Mouse (Mus musculus): ENCODE measurements around the gene Rnase13. TPM values are rescaled to one million over a fixed set of nuclear protein-coding genes. Genes with fewer than 3 reads are reported as not detected.

Gene Rnase13
- polyA plus RNA-seq, 1 experiment from 2014 or later, result not detected

- H3K4me1 ChIP-seq, result peaks cover 30% of the 10 kb centered on the region
- no peak overlapping the region for H3K27ac ChIP-seq
- peaks cover 7% of the 10 kb centered on the region for H3K27me3 ChIP-seq (replicated peaks)
- no peak overlapping the region for H3K4me3 ChIP-seq
- WGBS (ENCODE audit: insufficient replicate concordance), result 35% methylated on average over 10 of the region's 10 CpGs
- no peaks in the 10 kb centered on the region for H3K9me3 ChIP-seq (replicated peaks)
- H3K36me3 ChIP-seq, result peaks cover 41% of the 10 kb centered on the region
- no peak overlapping the region for H3K9ac ChIP-seq
- 0 out of 2 replicates have a peak overlapping the region, but pooled peaks have one; percentile 12 for H3K4me2 ChIP-seq
- peak; percentile 44 for ATAC-seq
Observed at GRCm38 (mm10) chr14:51893094-51893794, 29.3 kb downstream of the Rnase13 start.

- H3K4me1 ChIP-seq, result peaks cover 30% of the 10 kb centered on the region
- H3K27ac ChIP-seq, result no peak within 1 kb of the TSS
- peaks cover 50% of the 10 kb centered on the region for H3K36me3 ChIP-seq
- H3K4me3 ChIP-seq, result no peak within 1 kb of the TSS
- H3K9ac ChIP-seq, result no peak within 1 kb of the TSS
- no peaks in the 10 kb centered on the region for H3K9me3 ChIP-seq (replicated peaks)
- ATAC-seq, result no peak
- peaks cover 7% of the 10 kb centered on the region for H3K27me3 ChIP-seq (replicated peaks)
- WGBS (ENCODE audit: insufficient replicate concordance), result 82% methylated on average over 9 of the region's 9 CpGs
- 0 out of 2 replicates have a peak within 1 kb of the TSS, but pooled peaks have one; percentile 12 for H3K4me2 ChIP-seq
Observed at GRCm38 (mm10) chr14:51892191-51892939, 30.2 kb downstream of the Rnase13 start, which contains the start of gene Slc39a2. Gene Slc39a2 (plus strand): TSS chr14:51892889.

- H3K9ac ChIP-seq, result no peak overlapping the region
- H3K4me2 ChIP-seq, result no peak overlapping the region
- WGBS (ENCODE audit: insufficient replicate concordance), result 79% methylated on average over 6 of the region's 6 CpGs
- H3K9me3 ChIP-seq (replicated peaks), result no peaks in the 10 kb centered on the region
- peaks cover 58% of the 10 kb centered on the region for H3K36me3 ChIP-seq
- H3K27me3 ChIP-seq (replicated peaks), result peaks cover 3% of the 10 kb centered on the region
- no peak overlapping the region for H3K4me3 ChIP-seq
- peaks cover 32% of the 10 kb centered on the region for H3K4me1 ChIP-seq
- no peak for ATAC-seq
- no peak overlapping the region for H3K27ac ChIP-seq
Observed at GRCm38 (mm10) chr14:51889833-51890232, 32.7 kb downstream of the Rnase13 start.

DNA sequence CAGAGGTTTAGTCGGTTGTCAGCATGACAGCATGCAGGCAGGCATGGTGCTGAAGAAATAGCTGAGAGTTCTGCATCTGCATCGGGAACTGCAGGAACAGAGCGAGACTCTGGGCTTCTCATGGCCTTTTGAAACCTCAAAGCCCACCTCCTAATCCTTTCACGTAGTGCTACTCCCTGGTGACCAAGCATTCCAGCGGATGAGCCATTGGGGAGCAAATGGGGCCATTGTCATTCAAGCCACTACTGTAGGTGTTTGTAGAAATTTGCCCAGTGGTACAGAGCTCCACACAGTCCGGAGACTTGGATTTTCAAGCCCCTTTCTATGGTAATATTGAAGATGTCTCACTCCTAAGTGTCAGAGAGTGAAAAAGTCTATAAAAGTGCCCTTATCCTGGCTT is 36.5 kb downstream of the Rnase13 start:
- ATAC-seq, result no peak
- no peak overlapping the region for H3K9ac ChIP-seq
- H3K4me2 ChIP-seq, result peak overlapping the region; percentile 90
- no peak overlapping the region for H3K27ac ChIP-seq
- H3K36me3 ChIP-seq, result peaks cover 44% of the 10 kb centered on the region
- H3K4me1 ChIP-seq, result peaks cover 21% of the 10 kb centered on the region
- 77% methylated on average over 6 of the region's 6 CpGs for WGBS (ENCODE audit: insufficient replicate concordance)
- H3K9me3 ChIP-seq (replicated peaks), result no peaks in the 10 kb centered on the region
- H3K27me3 ChIP-seq (replicated peaks), result no peaks in the 10 kb centered on the region
- no peak overlapping the region for H3K4me3 ChIP-seq

DNA sequence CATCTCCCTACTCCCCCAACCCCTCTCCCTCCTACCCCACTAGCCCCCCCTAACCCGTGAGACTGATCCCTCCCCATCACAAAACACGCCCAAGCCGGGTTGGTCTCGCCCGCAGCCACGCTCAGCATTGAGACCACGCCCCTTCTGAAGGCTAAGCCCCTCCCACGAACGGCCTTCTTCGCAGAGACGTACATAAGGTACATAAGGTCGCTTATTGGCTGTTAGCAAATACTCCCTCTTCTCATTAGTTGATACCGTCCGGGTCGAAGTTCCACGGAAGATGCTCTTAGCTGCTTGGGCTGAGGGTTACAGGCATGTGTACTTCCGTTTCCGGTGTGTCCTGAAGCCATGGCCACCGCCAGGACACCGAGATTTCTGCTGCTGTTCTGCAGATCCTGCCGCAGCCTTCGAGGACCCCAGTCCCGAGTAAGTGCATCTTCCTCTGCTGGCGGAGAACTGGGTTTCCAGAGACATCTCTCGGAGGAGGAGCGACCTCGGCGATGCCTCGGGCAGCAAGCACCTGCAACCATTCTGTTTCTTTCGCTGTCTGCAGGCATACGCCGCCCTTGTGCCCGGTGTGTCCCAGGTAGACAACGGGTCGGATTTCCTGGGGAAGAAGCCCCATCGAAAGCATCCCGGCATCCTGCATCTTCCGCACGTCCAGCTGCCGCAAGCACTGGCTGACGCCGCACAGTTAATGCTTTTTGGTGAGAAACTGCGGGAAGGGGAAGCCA is 37.8 kb downstream of the Rnase13 start, which contains the start of gene Mettl17:
Gene Mettl17, plus strand, starts transcription at position 245 of the 734 bp plus-strand sequence.
- peak within 1 kb of the TSS; percentile 90 for H3K4me2 ChIP-seq
- peak; percentile 97 for ATAC-seq
- peaks cover 32% of the 10 kb centered on the region for H3K36me3 ChIP-seq
- no peaks in the 10 kb centered on the region for H3K9me3 ChIP-seq (replicated peaks)
- peak within 1 kb of the TSS; percentile 72 for H3K27ac ChIP-seq
- peak within 1 kb of the TSS; percentile 83 for H3K4me3 ChIP-seq
- H3K9ac ChIP-seq, result peak within 1 kb of the TSS; percentile 72
- peaks cover 21% of the 10 kb centered on the region for H3K4me1 ChIP-seq
- H3K27me3 ChIP-seq (replicated peaks), result no peaks in the 10 kb centered on the region
- under 1% methylated on average over 43 of the region's 43 CpGs for WGBS (ENCODE audit: insufficient replicate concordance)

DNA sequence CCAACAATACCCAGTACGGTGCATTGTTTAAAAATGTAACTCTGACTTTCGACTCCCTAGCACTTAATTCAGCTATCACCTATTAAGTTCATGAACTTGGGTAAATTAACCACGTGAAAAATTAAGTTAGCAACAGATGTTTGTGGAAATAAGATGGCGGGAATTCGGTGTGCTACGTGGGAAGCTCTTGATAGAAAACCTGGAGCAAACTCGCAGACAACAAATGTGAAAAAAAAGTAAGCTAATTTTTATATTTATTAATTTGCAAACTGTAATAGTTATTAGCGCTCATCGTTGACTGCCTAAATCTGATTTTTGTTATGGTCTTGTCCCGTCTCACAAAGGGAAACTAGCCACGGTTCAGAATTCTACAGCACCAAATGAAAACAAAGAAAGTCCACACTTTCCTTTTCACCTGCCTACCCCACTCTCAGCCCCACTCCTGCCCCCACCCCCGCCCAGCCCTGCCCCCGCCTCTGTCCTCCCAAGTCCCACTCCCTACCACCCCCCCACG is 38.5 kb downstream of the Rnase13 start:
- peaks cover 21% of the 10 kb centered on the region for H3K4me1 ChIP-seq
- peak overlapping the region; percentile 69 for H3K27ac ChIP-seq
- peak; percentile 4 for ATAC-seq
- H3K4me2 ChIP-seq, result peak overlapping the region; percentile 90
- no peaks in the 10 kb centered on the region for H3K9me3 ChIP-seq (replicated peaks)
- no peaks in the 10 kb centered on the region; the same call in 1 of the 2 replicates for H3K27me3 ChIP-seq (replicated peaks)
- WGBS (ENCODE audit: insufficient replicate concordance), result 2% methylated on average over 14 of the region's 14 CpGs
- peaks cover 25% of the 10 kb centered on the region for H3K36me3 ChIP-seq
- peak overlapping the region; percentile 72 for H3K9ac ChIP-seq
- H3K4me3 ChIP-seq, result peak overlapping the region; percentile 83

DNA sequence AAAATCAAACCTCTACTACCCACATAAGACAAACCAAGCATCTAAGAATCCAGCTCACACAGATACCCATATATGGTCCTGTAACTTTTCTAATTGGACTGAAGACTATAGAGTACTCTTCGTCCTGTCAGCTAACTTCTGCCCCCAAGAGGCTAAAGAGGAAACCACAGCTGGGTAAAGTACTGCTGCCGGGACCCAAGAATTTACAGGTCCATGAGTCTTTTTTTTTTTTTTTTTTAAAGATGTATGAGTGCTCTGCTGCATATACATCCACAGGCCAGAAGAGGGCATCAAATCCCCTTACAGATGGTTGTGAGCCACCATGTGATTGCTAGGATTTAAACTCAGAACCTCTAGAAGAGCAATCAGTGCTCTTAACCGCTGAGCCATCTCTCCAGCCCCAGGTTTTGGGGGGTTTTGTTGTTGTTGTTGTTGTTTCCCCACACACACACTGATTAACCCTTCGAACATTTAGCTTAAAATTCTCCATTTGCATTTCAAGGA is 39.0 kb downstream of the Rnase13 start:
- no peak for ATAC-seq
- Histone ChIP-seq H3K4me1 (peaks cover 21% of the 10 kb centered on the region), H3K9ac (peak overlapping the region; percentile 72; the same call in 1 of the 2 replicates), H3K27me3 (replicated peaks) (no peaks in the 10 kb centered on the region; the same call in 1 of the 2 replicates), H3K9me3 (replicated peaks) (no peaks in the 10 kb centered on the region), H3K4me2 (peak overlapping the region; percentile 90), H3K36me3 (peaks cover 20% of the 10 kb centered on the region), H3K4me3 (peak overlapping the region; percentile 83), H3K27ac (peak overlapping the region; percentile 69; the same call in 1 of the 2 replicates)
- WGBS (ENCODE audit: insufficient replicate concordance), result 2% methylated on average over 4 of the region's 4 CpGs

DNA sequence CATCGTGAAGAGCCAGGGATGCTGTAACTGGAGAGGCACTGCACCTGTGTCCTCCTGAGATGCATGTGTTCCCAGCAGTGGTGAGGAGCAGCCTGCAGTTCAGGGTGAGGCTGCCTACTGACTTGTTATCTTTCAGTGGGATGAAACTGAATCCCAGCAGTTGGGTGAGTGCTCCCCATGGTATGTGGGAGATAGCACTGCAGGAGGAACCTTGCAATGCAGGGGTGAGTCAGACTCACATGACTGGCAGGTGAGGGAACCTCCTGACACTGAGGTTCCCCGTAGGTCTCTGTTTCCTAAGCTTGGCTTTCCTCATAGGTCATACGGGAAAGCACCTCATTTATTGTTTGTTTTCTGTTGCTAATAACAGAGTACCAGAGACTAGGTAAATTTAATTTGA is 45.1 kb downstream of the Rnase13 start:
- Histone ChIP-seq H3K27me3 (replicated peaks) (peaks cover 4% of the 10 kb centered on the region; the same call in 1 of the 2 replicates), H3K4me1 (no peaks in the 10 kb centered on the region), H3K27ac (no peak overlapping the region), H3K36me3 (no peaks in the 10 kb centered on the region), H3K9me3 (replicated peaks) (no peaks in the 10 kb centered on the region), H3K4me2 (no peak overlapping the region), H3K9ac (no peak overlapping the region), H3K4me3 (no peak overlapping the region)
- WGBS (ENCODE audit: insufficient replicate concordance), result 68% methylated on average over 3 of the region's 3 CpGs
- ATAC-seq, result no peak

DNA sequence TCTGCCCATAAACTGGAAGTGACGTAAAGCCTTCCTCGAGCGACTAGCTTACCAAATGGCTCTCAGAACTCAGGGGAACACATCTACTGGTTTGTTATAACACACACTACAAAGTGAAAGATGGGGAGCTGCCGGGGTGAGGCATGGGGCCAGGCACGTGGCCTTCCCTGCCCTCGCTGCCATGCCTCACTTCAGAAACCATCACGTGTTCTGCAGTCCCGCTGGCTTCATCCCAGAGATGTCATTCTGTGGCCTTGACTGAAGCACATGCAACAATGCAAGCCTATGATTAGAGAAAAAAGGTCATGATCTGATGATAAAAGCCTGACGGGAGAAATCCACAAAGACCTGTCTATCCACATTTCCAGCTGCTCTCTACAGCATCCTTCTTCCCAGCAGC is 50.8 kb downstream of the Rnase13 start:
- no peak for ATAC-seq
- 66% methylated on average over 9 of the region's 9 CpGs for WGBS (ENCODE audit: insufficient replicate concordance)
- Histone ChIP-seq H3K27ac (no peak overlapping the region), H3K36me3 (no peaks in the 10 kb centered on the region), H3K4me2 (no peak overlapping the region), H3K9ac (no peak overlapping the region), H3K9me3 (replicated peaks) (no peaks in the 10 kb centered on the region), H3K27me3 (replicated peaks) (peaks cover 4% of the 10 kb centered on the region; the same call in 1 of the 2 replicates), H3K4me3 (no peak overlapping the region), H3K4me1 (no peaks in the 10 kb centered on the region)

All from liver, embryonic 12.5 days (tissue).